Mouse (Mus musculus) thymus, adult 2 months (tissue): ENCODE measurements at regions not wholly inside any gene's neighbourhood (a gene's known extent, or its start where the extent isn't known, plus 50 kb on each side); places are given as distances from the start of the nearest gene placed in this dataset.

Experiments used
- DNase-seq: peaks from one replicate; pipeline ENCODE4 v3.0.0; 2021
- H3K27ac ChIP-seq: fragments of 200-500 bp; 2 replicates; pipeline ENCODE4 v1.5.1; 2012; ENCODE audit warnings: low read length, control low read depth; ENCODE audit not compliant: control insufficient read depth, insufficient read depth
- H3K27me3 ChIP-seq: fragments of 200-500 bp; 2 replicates; pipeline ENCODE4 v1.6.1; 2012; ENCODE audit warnings: mild to moderate bottlenecking, low read length, moderate library complexity, mixed read lengths; ENCODE audit not compliant: control insufficient read depth, insufficient read depth
- H3K36me3 ChIP-seq: fragments of 200-500 bp; 2 replicates; pipeline ENCODE4 v1.6.1; 2012; ENCODE audit warnings: mild to moderate bottlenecking, low read length, moderate library complexity; ENCODE audit not compliant: control insufficient read depth, insufficient read depth
- H3K4me1 ChIP-seq: fragments of 200-500 bp; replicated peaks from 2 replicates; pipeline ENCODE4 v1.6.1; 2012; ENCODE audit warnings: low read length; ENCODE audit not compliant: control insufficient read depth, insufficient read depth
- H3K4me3 ChIP-seq: fragments of 200-500 bp; 2 replicates; pipeline ENCODE4 v1.5.1; 2012; ENCODE audit warnings: mild to moderate bottlenecking, low read length, control low read depth, moderate library complexity; ENCODE audit not compliant: control insufficient read depth, insufficient read depth
- CTCF ChIP-seq: fragments of 200-500 bp; IDR thresholded peaks from 2 replicates; pipeline ENCODE4 v1.5.1; 2012; ENCODE audit warnings: mild to moderate bottlenecking, control low read depth, low read length, moderate library complexity, borderline replicate concordance; ENCODE audit not compliant: control insufficient read depth, poor library complexity, insufficient read depth; ENCODE audit errors: extremely low read depth
- POLR2A ChIP-seq: fragments of 200-500 bp; IDR thresholded peaks from 2 replicates; pipeline ENCODE4 v1.6.1; 2012; ENCODE audit warnings: mild to moderate bottlenecking, low read length, control low read depth, moderate library complexity; ENCODE audit not compliant: control insufficient read depth, poor library complexity, insufficient read depth; ENCODE audit errors: extremely low read depth
- WGBS: fragments of 180-500 bp; shearing (Covaris S2); methylation state at CpG from one replicate; pipeline ENCODE4 v1.1.7; 2018; 5-methylcytosine and 5-hydroxymethylcytosine counted together

DNA sequence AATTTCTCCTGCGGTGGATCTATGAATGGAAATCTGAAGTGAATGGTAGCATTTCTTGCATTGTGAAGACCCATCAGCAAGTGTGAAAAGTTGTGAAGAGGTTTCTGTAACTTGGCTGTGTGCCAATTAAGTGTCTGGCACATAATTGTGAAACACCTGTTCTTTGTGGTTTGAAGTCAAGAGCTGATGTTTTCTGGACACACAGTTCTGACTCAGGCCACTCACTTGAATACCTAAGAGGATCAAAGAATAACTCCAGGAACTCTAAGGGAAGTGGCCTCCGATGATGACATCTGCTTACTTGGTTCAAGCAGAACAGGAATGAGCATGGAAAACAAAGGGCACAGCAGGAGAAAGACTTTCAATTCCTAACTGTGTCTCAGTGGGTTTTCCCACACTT is 534.2 kb downstream of the 1810013L24Rik start:
- Histone ChIP-seq H3K36me3 (no peaks in the 10 kb centered on the region), H3K4me3 (no peak overlapping the region), H3K4me1 (no peaks in the 10 kb centered on the region), H3K27me3 (no peaks in the 10 kb centered on the region), H3K27ac (no peak overlapping the region)
- WGBS: 44% methylated on average over 2 of the region's 2 CpGs
- no peak for DNase-seq
- no peak for TF ChIP-seq POLR2A
- TF ChIP-seq CTCF: no peak

DNA sequence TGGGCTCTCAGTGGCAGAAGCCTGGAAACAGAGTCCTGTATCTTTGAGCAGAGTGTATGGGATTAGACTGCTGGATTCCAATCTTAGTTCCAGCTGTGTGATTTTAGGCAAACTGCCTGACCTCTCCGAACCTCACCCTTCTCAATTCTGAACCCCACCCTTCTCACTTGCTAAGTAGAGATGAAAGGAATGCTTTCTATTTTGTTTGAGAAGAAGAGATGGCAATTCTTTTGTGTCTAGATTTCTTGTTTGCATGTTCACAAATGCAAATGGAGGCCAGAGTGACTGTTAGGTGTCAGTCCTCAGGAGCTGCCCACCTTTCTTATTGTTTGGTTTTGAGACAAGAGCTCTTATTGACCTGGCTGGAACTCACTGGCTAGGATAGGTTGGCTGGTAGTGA is 561.1 kb downstream of the 1810013L24Rik start:
- 67% methylated on average over 1 of the region's 1 CpGs for WGBS
- Histone ChIP-seq H3K4me1 (no peaks in the 10 kb centered on the region), H3K4me3 (no peak overlapping the region), H3K27ac (no peak overlapping the region), H3K36me3 (no peaks in the 10 kb centered on the region), H3K27me3 (no peaks in the 10 kb centered on the region)
- TF ChIP-seq POLR2A: no peak
- TF ChIP-seq CTCF: no peak
- no peak for DNase-seq

DNA sequence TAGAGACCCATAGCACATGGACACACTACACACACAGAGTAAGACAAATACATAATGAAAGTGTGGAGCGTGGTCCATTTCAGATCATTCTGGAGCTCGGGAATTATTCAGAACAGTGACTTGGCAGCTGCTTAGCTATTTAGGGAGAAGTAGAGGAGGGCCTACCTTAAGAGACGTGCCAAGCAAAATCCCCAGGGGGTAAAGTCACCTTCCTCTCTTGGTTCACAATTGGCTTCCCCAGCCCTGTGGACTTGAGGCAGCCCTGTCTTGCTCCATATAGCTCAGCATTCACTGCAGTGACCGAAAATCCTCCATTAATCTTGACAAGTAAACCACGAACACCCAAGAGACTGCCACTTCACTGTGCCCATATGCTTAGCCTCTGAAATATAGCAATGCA is 574.8 kb downstream of the 1810013L24Rik start:
- H3K4me3 ChIP-seq: no peak overlapping the region
- no peaks in the 10 kb centered on the region for H3K36me3 ChIP-seq
- no peak for DNase-seq
- H3K27ac ChIP-seq: no peak overlapping the region
- no peaks in the 10 kb centered on the region for H3K4me1 ChIP-seq
- 87% methylated on average over 5 of the region's 5 CpGs for WGBS
- no peaks in the 10 kb centered on the region for H3K27me3 ChIP-seq
- TF ChIP-seq CTCF (no peak), POLR2A (no peak)

DNA sequence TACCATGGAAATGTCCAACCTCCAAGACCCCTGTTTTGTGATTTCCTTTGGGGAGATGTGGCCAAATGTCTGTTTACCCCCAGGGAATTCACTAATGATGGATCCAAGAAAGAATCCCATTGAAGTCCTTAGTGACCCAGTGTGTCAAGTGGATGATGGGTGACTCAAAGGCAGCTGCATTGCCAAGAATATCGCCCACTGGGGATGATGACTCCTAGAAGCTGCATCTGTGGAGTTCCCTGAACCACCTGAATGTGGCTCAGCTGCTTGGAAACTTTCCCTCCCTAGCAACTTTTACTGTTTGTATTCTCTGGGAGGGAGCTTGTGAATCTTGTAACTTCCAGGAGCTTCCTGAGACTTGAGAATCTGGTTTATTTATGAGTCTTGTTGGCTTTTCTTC is 578.3 kb downstream of the 1810013L24Rik start:
- Histone ChIP-seq H3K4me3 (no peak overlapping the region), H3K36me3 (no peaks in the 10 kb centered on the region), H3K27me3 (no peaks in the 10 kb centered on the region), H3K4me1 (no peaks in the 10 kb centered on the region), H3K27ac (no peak overlapping the region)
- no peak for TF ChIP-seq POLR2A
- TF ChIP-seq CTCF: no peak
- 83% methylated on average over 1 of the region's 1 CpGs for WGBS
- no peak for DNase-seq

DNA sequence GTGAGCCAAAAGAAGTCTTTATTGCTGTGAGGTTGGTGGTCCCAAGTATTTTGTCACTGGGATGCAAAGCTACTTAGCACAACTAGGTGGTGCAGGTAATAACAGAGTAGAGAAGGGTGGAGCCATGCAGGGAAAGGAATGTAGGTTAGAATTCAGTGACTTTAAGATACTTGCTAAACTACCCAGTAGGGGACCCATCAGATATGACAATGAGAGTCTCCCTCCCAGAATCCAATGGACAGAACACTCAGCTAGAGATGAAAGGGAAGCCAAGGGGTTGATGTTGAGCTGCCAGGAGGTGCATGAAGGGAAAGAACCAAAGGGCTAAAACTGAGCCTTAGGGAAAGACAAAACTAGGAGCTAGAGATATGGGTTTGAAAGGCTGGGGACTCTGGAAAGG is 564.9 kb downstream of the Grin2a start:
- no peaks in the 10 kb centered on the region for H3K27me3 ChIP-seq
- no peak for TF ChIP-seq POLR2A
- TF ChIP-seq CTCF: no peak
- DNase-seq: no peak
- H3K27ac ChIP-seq: no peak overlapping the region
- H3K36me3 ChIP-seq: no peaks in the 10 kb centered on the region
- H3K4me1 ChIP-seq: no peaks in the 10 kb centered on the region
- H3K4me3 ChIP-seq: no peak overlapping the region

GRCm38 (mm10) chr16:9439300-9439856 is 556.0 kb downstream of the Grin2a start:
- no peak overlapping the region for H3K27ac ChIP-seq
- no peak for DNase-seq
- no peaks in the 10 kb centered on the region for H3K36me3 ChIP-seq
- WGBS: 40% methylated on average over 2 of the region's 2 CpGs
- H3K4me3 ChIP-seq: no peak overlapping the region
- TF ChIP-seq POLR2A (no peak), CTCF (no peak)
- H3K4me1 ChIP-seq: no peaks in the 10 kb centered on the region
- H3K27me3 ChIP-seq: no peaks in the 10 kb centered on the region

GRCm38 (mm10) chr16:9439891-9440290 is 555.5 kb downstream of the Grin2a start:
- TF ChIP-seq CTCF: no peak
- DNase-seq: no peak
- Histone ChIP-seq H3K27me3 (no peaks in the 10 kb centered on the region), H3K27ac (no peak overlapping the region), H3K4me1 (no peaks in the 10 kb centered on the region), H3K36me3 (no peaks in the 10 kb centered on the region), H3K4me3 (no peak overlapping the region)
- 97% methylated on average over 1 of the region's 1 CpGs for WGBS
